Mouse (Mus musculus) splenic B cell, adult 2 months (primary cell): ENCODE results near the gene Tmcc3.

Experiments
- DNase-seq: peaks from one replicate; pipeline ENCODE4 v3.0.0-alpha.2; 2011; ENCODE audit warnings: low read depth, low spot score
- H3K27me3 ChIP-seq: 2 replicates; pipeline ENCODE4 v1.6.1; 2012; ENCODE audit warnings: mild to moderate bottlenecking, low read length, moderate library complexity, mixed read lengths; ENCODE audit not compliant: control insufficient read depth, poor library complexity, insufficient read depth, severe bottlenecking
- H3K36me3 ChIP-seq: 2 replicates; pipeline ENCODE4 v1.6.1; 2012; ENCODE audit warnings: mild to moderate bottlenecking, low read length, moderate library complexity, mixed read lengths; ENCODE audit not compliant: control insufficient read depth, poor library complexity, insufficient read depth, severe bottlenecking

Gene Tmcc3

GRCm38 (mm10) chr10:94512771-94513170, 201.0 kb downstream of the Tmcc3 start:
- no peaks in the 10 kb centered on the region; the same call in none of the 2 replicates for H3K27me3 ChIP-seq
- no peaks in the 10 kb centered on the region for H3K36me3 ChIP-seq
- DNase-seq = no peak

GRCm38 (mm10) chr10:94514091-94514505, 202.3 kb downstream of the Tmcc3 start:
- DNase-seq = no peak

GRCm38 (mm10) chr10:94514506-94515178, 202.9 kb downstream of the Tmcc3 start:
- peak; percentile 66 for DNase-seq
- Histone ChIP-seq H3K27me3 (peaks cover 1% of the 10 kb centered on the region), H3K36me3 (no peaks in the 10 kb centered on the region)

More at GRCm38 (mm10) chr10:94514091-94514505, 202.3 kb downstream of the Tmcc3 start:
- no peaks in the 10 kb centered on the region for H3K36me3 ChIP-seq
- peaks cover 1% of the 10 kb centered on the region for H3K27me3 ChIP-seq

GRCm38 (mm10) chr10:94515179-94515545, 203.4 kb downstream of the Tmcc3 start:
- peak; percentile 52 for DNase-seq
- no peaks in the 10 kb centered on the region for H3K36me3 ChIP-seq
- H3K27me3 ChIP-seq = peaks cover 1% of the 10 kb centered on the region

- no peak for DNase-seq
- peaks cover 1% of the 10 kb centered on the region for H3K27me3 ChIP-seq
- no peaks in the 10 kb centered on the region for H3K36me3 ChIP-seq
These were observed 203.8 kb downstream of the Tmcc3 start for GRCm38 (mm10) chr10:94515583-94515982.

- Histone ChIP-seq H3K36me3 (no peaks in the 10 kb centered on the region), H3K27me3 (peaks cover 1% of the 10 kb centered on the region)
- no peak for DNase-seq
These were observed 208.1 kb downstream of the Tmcc3 start for GRCm38 (mm10) chr10:94519887-94520286.

GRCm38 (mm10) chr10:94520306-94521106, 208.8 kb downstream of the Tmcc3 start:
- Histone ChIP-seq H3K36me3 (no peaks in the 10 kb centered on the region), H3K27me3 (peaks cover 1% of the 10 kb centered on the region)
- DNase-seq = no peak

- DNase-seq = no peak
- Histone ChIP-seq H3K36me3 (no peaks in the 10 kb centered on the region), H3K27me3 (peaks cover 1% of the 10 kb centered on the region)
These were observed 209.3 kb downstream of the Tmcc3 start for GRCm38 (mm10) chr10:94521107-94521401.

GRCm38 (mm10) chr10:94521776-94522175, 210.0 kb downstream of the Tmcc3 start:
- no peaks in the 10 kb centered on the region for H3K36me3 ChIP-seq
- DNase-seq = peak; percentile 66
- H3K27me3 ChIP-seq = peaks cover 1% of the 10 kb centered on the region

GRCm38 (mm10) chr10:94523297-94523696, 211.5 kb downstream of the Tmcc3 start:
- no peak for DNase-seq
- H3K36me3 ChIP-seq = no peaks in the 10 kb centered on the region
- H3K27me3 ChIP-seq = peaks cover 1% of the 10 kb centered on the region; the same call in 1 of the 2 replicates

- H3K27me3 ChIP-seq = no peaks in the 10 kb centered on the region
- no peaks in the 10 kb centered on the region for H3K36me3 ChIP-seq
- DNase-seq = no peak
These were observed 212.0 kb downstream of the Tmcc3 start for GRCm38 (mm10) chr10:94523711-94524156.

- Histone ChIP-seq H3K36me3 (no peaks in the 10 kb centered on the region), H3K27me3 (no peaks in the 10 kb centered on the region)
- no peak for DNase-seq
These were observed 213.2 kb downstream of the Tmcc3 start for GRCm38 (mm10) chr10:94524966-94525365.

GRCm38 (mm10) chr10:94525784-94526183, 214.0 kb downstream of the Tmcc3 start:
- no peaks in the 10 kb centered on the region for H3K36me3 ChIP-seq
- DNase-seq = no peak
- no peaks in the 10 kb centered on the region for H3K27me3 ChIP-seq

- no peak for DNase-seq
- no peaks in the 10 kb centered on the region for H3K27me3 ChIP-seq
- no peaks in the 10 kb centered on the region for H3K36me3 ChIP-seq
These were observed 215.1 kb downstream of the Tmcc3 start for GRCm38 (mm10) chr10:94526834-94527233.

GRCm38 (mm10) chr10:94527248-94527647, 215.5 kb downstream of the Tmcc3 start:
- H3K27me3 ChIP-seq = no peaks in the 10 kb centered on the region
- DNase-seq = no peak
- no peaks in the 10 kb centered on the region for H3K36me3 ChIP-seq
